Mouse (Mus musculus): Measurements from ENCODE around the gene Pacrg.

Pacrg gene

GRCm38 (mm10) chr17:10840148-10840707, at the start of gene Pacrg, which contains the start of gene Prkn:
Gene Pacrg (minus strand): TSS chr17:10840311.
Gene Prkn (plus strand): TSS chr17:10840384.
- Histone ChIP-seq H3K27me3 (ENCODE audit: control insufficient read depth, insufficient read depth, low read length, poor library complexity, severe bottlenecking) (no peaks in the 10 kb centered on the region), H3K36me3 (ENCODE audit: control insufficient read depth, insufficient read depth, low read length, poor library complexity, severe bottlenecking) (no peaks in the 10 kb centered on the region)
- DNase-seq (ENCODE audit: low read depth, low spot score) = peak; percentile 94

GRCm38 (mm10) chr17:10887924-10888323, 47.8 kb upstream of the Pacrg start:
- no peak for DNase-seq (ENCODE audit: low read depth, low spot score)
- H3K36me3 ChIP-seq (ENCODE audit: control insufficient read depth, insufficient read depth, low read length, poor library complexity, severe bottlenecking) = no peaks in the 10 kb centered on the region

GRCm38 (mm10) chr17:10882260-10882659, 42.1 kb upstream of the Pacrg start:
- Histone ChIP-seq H3K27me3 (ENCODE audit: control insufficient read depth, insufficient read depth, low read length, poor library complexity, severe bottlenecking) (no peaks in the 10 kb centered on the region), H3K36me3 (ENCODE audit: control insufficient read depth, insufficient read depth, low read length, poor library complexity, severe bottlenecking) (no peaks in the 10 kb centered on the region)
- DNase-seq (ENCODE audit: low read depth, low spot score) = no peak

More at GRCm38 (mm10) chr17:10887924-10888323, 47.8 kb upstream of the Pacrg start:
- no peaks in the 10 kb centered on the region for H3K27me3 ChIP-seq (ENCODE audit: control insufficient read depth, insufficient read depth, low read length, poor library complexity, severe bottlenecking)

GRCm38 (mm10) chr17:10878986-10879385, 38.9 kb upstream of the Pacrg start:
- no peak for DNase-seq (ENCODE audit: low read depth, low spot score)
- Histone ChIP-seq H3K36me3 (ENCODE audit: control insufficient read depth, insufficient read depth, low read length, poor library complexity, severe bottlenecking) (no peaks in the 10 kb centered on the region), H3K27me3 (ENCODE audit: control insufficient read depth, insufficient read depth, low read length, poor library complexity, severe bottlenecking) (no peaks in the 10 kb centered on the region)

- H3K36me3 ChIP-seq (ENCODE audit: control insufficient read depth, insufficient read depth, low read length, poor library complexity, severe bottlenecking) = no peaks in the 10 kb centered on the region
- no peak for DNase-seq (ENCODE audit: low read depth, low spot score)
Measured at GRCm38 (mm10) chr17:10874208-10875187, 34.4 kb upstream of the Pacrg start.

GRCm38 (mm10) chr17:10854207-10854606, 14.1 kb upstream of the Pacrg start:
- Histone ChIP-seq H3K36me3 (ENCODE audit: control insufficient read depth, insufficient read depth, low read length, poor library complexity, severe bottlenecking) (no peaks in the 10 kb centered on the region), H3K27me3 (ENCODE audit: control insufficient read depth, insufficient read depth, low read length, poor library complexity, severe bottlenecking) (no peaks in the 10 kb centered on the region)
- no peak for DNase-seq (ENCODE audit: low read depth, low spot score)

More at GRCm38 (mm10) chr17:10874208-10875187, 34.4 kb upstream of the Pacrg start:
- H3K27me3 ChIP-seq (ENCODE audit: control insufficient read depth, insufficient read depth, low read length, poor library complexity, severe bottlenecking) = no peaks in the 10 kb centered on the region

- peak; percentile 59 for DNase-seq (ENCODE audit: low read depth, low spot score)
- Histone ChIP-seq H3K36me3 (ENCODE audit: control insufficient read depth, insufficient read depth, low read length, poor library complexity, severe bottlenecking) (no peaks in the 10 kb centered on the region), H3K27me3 (ENCODE audit: control insufficient read depth, insufficient read depth, low read length, poor library complexity, severe bottlenecking) (no peaks in the 10 kb centered on the region)
Measured at GRCm38 (mm10) chr17:10840731-10841201, 655 bp upstream of the Pacrg start.

GRCm38 (mm10) chr17:10818971-10819370, 21.1 kb downstream of the Pacrg start:
- DNase-seq (ENCODE audit: low read depth, low spot score) = no peak
- H3K36me3 ChIP-seq (ENCODE audit: control insufficient read depth, insufficient read depth, low read length, poor library complexity, severe bottlenecking) = no peaks in the 10 kb centered on the region; the same call in 1 of the 2 replicates
- no peaks in the 10 kb centered on the region for H3K27me3 ChIP-seq (ENCODE audit: control insufficient read depth, insufficient read depth, low read length, poor library complexity, severe bottlenecking)

- no peak for DNase-seq (ENCODE audit: low read depth, low spot score)
- no peaks in the 10 kb centered on the region for H3K36me3 ChIP-seq (ENCODE audit: control insufficient read depth, insufficient read depth, low read length, poor library complexity, severe bottlenecking)
- no peaks in the 10 kb centered on the region for H3K27me3 ChIP-seq (ENCODE audit: control insufficient read depth, insufficient read depth, low read length, poor library complexity, severe bottlenecking)
Measured at GRCm38 (mm10) chr17:10808571-10808970, 31.5 kb downstream of the Pacrg start.

- H3K36me3 ChIP-seq (ENCODE audit: control insufficient read depth, insufficient read depth, low read length, poor library complexity, severe bottlenecking) = no peaks in the 10 kb centered on the region
- no peaks in the 10 kb centered on the region for H3K27me3 ChIP-seq (ENCODE audit: control insufficient read depth, insufficient read depth, low read length, poor library complexity, severe bottlenecking)
- no peak for DNase-seq (ENCODE audit: low read depth, low spot score)
Measured at GRCm38 (mm10) chr17:10807261-10807998, 32.7 kb downstream of the Pacrg start.

GRCm38 (mm10) chr17:10806692-10807091, 33.4 kb downstream of the Pacrg start:
- Histone ChIP-seq H3K36me3 (ENCODE audit: control insufficient read depth, insufficient read depth, low read length, poor library complexity, severe bottlenecking) (no peaks in the 10 kb centered on the region), H3K27me3 (ENCODE audit: control insufficient read depth, insufficient read depth, low read length, poor library complexity, severe bottlenecking) (no peaks in the 10 kb centered on the region)
- DNase-seq (ENCODE audit: low read depth, low spot score) = no peak

- Histone ChIP-seq H3K36me3 (ENCODE audit: control insufficient read depth, insufficient read depth, low read length, poor library complexity, severe bottlenecking) (no peaks in the 10 kb centered on the region), H3K27me3 (ENCODE audit: control insufficient read depth, insufficient read depth, low read length, poor library complexity, severe bottlenecking) (no peaks in the 10 kb centered on the region)
- no peak for DNase-seq (ENCODE audit: low read depth, low spot score)
Measured at GRCm38 (mm10) chr17:10791661-10792060, 48.5 kb downstream of the Pacrg start.

- DNase-seq (ENCODE audit: low read depth, low spot score) = no peak
- Histone ChIP-seq H3K27me3 (ENCODE audit: control insufficient read depth, insufficient read depth, low read length, poor library complexity, severe bottlenecking) (no peaks in the 10 kb centered on the region), H3K36me3 (ENCODE audit: control insufficient read depth, insufficient read depth, low read length, poor library complexity, severe bottlenecking) (no peaks in the 10 kb centered on the region)
Measured at GRCm38 (mm10) chr17:10784401-10784920, 55.6 kb downstream of the Pacrg start.

GRCm38 (mm10) chr17:10776503-10776902, 63.6 kb downstream of the Pacrg start:
- DNase-seq (ENCODE audit: low read depth, low spot score) = no peak
- Histone ChIP-seq H3K27me3 (ENCODE audit: control insufficient read depth, insufficient read depth, low read length, poor library complexity, severe bottlenecking) (no peaks in the 10 kb centered on the region), H3K36me3 (ENCODE audit: control insufficient read depth, insufficient read depth, low read length, poor library complexity, severe bottlenecking) (no peaks in the 10 kb centered on the region)
